Mouse (Mus musculus): ENCODE measurements at regions not wholly inside any gene's neighbourhood (a gene's known extent, or its start where the extent isn't known, plus 50 kb on each side); places are given as distances from the start of the nearest gene placed in this dataset.

- DNase-seq (ENCODE audit: inconsistent ontology term), result no peak
Observed at GRCm38 (mm10) chr8:107642241-107642640, 54.0 kb upstream of the Psmd7 start.

GRCm38 (mm10) chr8:107647936-107648335 is 59.7 kb upstream of the Psmd7 start:
- no peak for DNase-seq (ENCODE audit: inconsistent ontology term)

DNA sequence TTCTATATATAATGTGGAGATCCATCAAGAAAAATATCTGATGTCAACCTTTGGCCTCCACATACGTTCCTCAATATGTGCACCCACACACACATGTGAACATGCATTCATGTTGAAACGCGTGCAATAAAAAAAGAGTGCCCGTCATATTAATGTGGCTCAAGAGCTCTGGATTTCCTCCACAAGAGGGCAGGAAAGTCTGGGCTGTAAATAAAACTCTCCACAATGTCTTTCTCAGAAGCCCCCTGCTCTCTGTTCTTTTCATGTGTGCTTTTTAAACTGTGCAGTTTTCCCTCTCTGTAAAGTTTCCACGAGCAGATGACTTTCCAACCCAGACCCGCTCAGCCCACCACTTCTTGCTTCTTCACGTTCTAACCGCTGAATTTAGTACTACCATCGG is 62.0 kb upstream of the Psmd7 start:
- DNase-seq (ENCODE audit: inconsistent ontology term), result no peak

DNA sequence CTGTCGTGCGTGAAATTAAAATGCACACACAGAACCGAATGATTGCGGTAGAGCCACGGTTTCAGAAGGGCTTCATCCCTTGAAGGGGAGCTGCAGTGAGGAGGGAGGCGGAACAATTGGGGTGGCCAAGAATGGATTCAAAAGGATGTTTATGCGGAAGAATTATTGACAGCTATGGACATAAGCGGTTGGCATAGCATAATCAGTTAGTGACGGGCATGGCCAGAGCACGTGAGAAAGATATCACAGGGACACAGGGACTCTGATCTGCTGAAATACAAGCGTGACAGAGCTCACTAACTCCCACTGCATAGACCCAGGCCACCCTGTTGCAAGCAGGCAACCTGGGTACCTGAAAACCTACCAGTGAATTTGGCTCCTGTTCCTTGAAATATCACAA is 63.2 kb upstream of the Psmd7 start:
- no peak for DNase-seq (ENCODE audit: inconsistent ontology term)

GRCm38 (mm10) chr8:107652226-107652625 is 64.0 kb upstream of the Psmd7 start:
- DNase-seq (ENCODE audit: inconsistent ontology term), result no peak

DNA sequence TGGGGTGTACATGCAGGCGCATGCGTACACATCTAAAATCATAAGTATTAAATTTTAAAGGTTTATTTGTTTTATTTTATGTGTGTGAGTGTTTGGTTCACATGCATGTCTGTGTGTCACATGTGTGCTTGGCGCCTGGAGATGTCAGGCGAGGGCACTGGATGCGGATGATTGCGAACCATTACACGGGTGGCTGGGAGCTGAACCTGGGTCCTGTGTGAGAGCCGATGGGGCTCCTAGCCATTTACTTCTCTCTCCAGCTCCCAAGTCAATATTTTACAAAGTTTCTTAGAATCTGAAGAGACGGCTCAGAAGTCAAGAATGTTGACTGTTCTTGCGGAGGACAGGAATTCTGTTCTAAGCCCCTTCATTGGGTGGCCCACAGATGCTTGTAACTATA is 65.4 kb upstream of the Psmd7 start:
- DNase-seq (ENCODE audit: inconsistent ontology term), result no peak

GRCm38 (mm10) chr8:107656622-107657021 is 68.4 kb upstream of the Psmd7 start:
- no peak for DNase-seq (ENCODE audit: inconsistent ontology term)

DNA sequence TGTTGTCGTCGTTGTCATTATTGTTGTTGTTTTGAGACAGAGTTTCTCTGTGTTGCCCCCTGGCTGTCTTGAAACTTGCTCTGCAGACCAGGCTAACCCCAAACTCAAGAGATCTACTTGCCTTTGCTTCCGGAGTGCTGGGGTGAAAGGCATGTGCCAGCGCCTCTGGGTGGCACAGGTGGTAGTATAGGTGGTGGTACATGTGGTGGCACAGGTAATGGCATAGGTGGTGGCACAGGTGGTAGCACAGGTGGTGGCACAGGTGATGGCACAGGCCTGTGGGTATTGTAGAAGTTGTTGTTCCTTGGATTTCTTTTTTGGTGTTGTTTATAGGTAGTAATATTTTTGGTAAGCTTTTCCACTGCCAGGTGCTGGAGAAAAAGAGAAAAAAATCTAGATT is 69.5 kb upstream of the Psmd7 start:
- no peak for DNase-seq (ENCODE audit: inconsistent ontology term)

DNA sequence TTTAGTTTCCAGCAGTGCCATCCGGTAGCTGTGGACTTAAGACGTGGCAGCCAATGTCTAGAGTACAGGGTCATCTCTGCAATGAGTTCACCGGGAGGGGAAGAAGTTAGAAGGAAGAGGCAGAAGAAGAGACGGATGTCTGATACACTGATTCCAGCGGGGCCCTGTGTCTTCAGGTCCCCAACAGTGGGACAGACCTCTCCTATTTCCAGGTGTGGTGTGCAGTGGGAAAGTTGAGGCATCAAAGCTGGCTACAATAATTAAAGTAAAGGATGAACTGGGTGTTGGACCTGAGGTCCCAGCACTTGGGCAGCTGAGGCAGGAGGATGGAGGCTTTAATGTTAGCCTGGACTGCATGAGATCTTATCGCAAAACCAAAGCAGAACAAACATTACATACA is 70.1 kb upstream of the Psmd7 start:
- DNase-seq (ENCODE audit: inconsistent ontology term), result no peak

GRCm38 (mm10) chr8:107660624-107661023 is 72.4 kb upstream of the Psmd7 start:
- no peak for DNase-seq (ENCODE audit: inconsistent ontology term)

DNA sequence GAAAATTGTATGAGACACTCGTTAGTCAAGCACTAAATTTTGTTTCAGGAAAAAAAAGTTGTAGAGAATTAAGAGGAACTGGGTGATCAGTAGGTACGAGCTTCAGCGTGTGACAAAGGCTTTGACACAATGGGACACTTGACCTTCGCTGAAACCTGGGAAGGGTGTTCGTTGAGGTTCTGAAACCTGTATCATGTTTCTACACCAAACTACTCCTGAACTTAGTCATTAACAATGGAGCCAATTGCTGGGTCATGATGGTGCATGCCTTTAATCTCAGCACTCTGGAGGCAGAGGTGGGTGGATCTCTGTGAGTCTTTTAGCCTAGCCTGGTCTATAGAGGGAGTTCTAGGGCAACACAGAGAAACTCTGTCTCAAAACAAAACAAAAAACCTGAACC is 81.3 kb upstream of the Psmd7 start:
- no peak for DNase-seq (ENCODE audit: inconsistent ontology term)

GRCm38 (mm10) chr8:107671471-107671870 is 83.2 kb upstream of the Psmd7 start:
- peak; percentile 87 for DNase-seq (ENCODE audit: inconsistent ontology term)

DNA sequence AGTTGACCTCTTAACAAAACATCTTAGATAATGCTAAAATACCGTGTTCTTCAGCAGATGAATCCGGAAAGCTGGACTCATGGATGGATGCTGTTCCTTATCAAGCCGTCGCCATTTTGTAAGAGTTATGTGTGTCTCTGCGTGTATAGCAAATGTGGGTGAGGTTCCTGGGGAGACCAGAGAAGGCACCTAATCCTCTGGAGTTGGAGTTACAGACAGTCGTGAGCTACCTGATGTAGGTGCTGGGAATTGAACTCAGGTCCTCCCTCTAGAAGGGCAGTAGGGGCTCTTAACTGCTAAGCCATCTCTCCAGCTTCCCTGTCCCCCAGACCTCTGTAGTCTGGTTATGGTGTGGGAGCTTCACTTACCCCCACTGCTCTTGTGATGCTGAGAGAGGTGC is 84.4 kb upstream of the Psmd7 start:
- no peak for DNase-seq (ENCODE audit: inconsistent ontology term)

DNA sequence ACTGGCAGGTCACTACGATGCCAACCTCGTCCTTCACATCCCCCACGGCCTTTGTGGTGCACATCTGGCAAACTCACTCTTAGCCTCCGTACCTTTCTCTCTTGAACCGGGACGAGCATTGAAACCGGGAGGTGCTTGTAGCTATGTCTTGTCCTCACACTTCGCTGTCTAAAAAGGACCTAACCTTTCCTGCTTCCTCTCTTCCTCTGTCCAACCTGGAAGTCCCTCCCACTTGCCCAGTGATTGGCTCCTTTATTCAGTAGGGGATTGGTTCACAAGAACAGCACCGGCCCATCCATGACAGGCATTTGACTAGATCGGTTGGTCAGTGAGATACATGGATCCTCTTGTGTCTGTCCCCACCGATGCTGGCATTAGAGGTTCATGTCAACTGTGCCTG is 93.8 kb upstream of the Psmd7 start:
- DNase-seq (ENCODE audit: inconsistent ontology term), result no peak

- no peak for DNase-seq (ENCODE audit: inconsistent ontology term)
Observed at GRCm38 (mm10) chr8:107684721-107685691, 96.7 kb upstream of the Psmd7 start.

GRCm38 (mm10) chr8:107686936-107687335 is 98.7 kb upstream of the Psmd7 start:
- no peak for DNase-seq (ENCODE audit: inconsistent ontology term)

- DNase-seq (ENCODE audit: inconsistent ontology term), result no peak
Observed at GRCm38 (mm10) chr8:107687529-107687928, 99.3 kb upstream of the Psmd7 start.

- no peak for DNase-seq (ENCODE audit: inconsistent ontology term)
Observed at GRCm38 (mm10) chr8:107689020-107689419, 100.8 kb upstream of the Psmd7 start.

DNA sequence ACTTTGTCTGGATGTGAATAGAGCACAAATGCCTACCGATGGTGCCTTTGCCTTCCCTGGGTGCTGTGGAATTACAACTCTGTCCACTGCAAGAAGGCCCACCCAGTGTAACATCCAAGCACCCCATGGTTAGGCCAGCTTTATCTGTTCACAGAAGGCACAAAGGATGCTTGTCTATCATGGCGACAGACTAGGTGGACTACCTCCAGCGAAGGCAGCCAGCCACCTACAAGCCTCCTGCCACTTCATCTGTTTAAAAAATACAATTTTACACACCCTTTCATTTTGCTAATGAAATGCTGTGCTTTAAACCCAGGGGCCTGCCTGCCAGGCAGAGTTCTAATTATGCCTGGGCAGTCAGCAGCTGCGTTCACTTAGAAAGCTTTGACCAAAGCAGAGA is 103.0 kb upstream of the Psmd7 start:
- no peak for DNase-seq (ENCODE audit: inconsistent ontology term)

- DNase-seq (ENCODE audit: inconsistent ontology term), result no peak
Observed at GRCm38 (mm10) chr8:107696384-107697346, 108.4 kb upstream of the Psmd7 start.

DNA sequence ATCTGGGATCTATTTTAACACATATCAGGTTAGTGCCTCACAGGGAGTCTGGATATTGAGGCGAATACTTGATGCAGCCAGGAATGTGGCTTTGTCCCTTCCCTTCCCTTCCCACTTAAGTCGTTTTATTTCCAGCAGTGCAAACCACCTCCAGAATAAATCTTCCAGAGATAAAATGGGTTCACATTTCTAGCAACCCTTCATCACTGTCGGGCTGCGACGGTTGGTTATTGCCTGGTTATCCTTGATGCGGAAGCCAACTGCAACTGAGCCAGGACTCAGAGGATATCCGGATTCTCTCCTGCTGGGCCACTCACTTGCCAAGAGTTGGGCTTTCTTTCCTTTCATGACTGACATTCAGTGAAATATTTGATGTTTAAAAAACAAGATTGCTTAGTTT is 111.0 kb upstream of the Psmd7 start:
- no peak for DNase-seq (ENCODE audit: inconsistent ontology term)

GRCm38 (mm10) chr8:107699759-107700158 is 111.5 kb upstream of the Psmd7 start:
- no peak for DNase-seq (ENCODE audit: inconsistent ontology term)
